Mouse (Mus musculus) heart, adult 2 months (tissue): ENCODE results near the gene Hlx. TPM values are rescaled to one million over a fixed set of nuclear protein-coding genes. Genes with fewer than 3 reads are reported as not detected.

Experiments
- DNase-seq, 2 experiments: peaks; one replicate each; pipeline ENCODE4 v3.0.0; 2021
- H3K27ac ChIP-seq: fragments of 200-600 bp; 2 replicates; pipeline ENCODE4 v1.8.1; 2022
- H3K27me3 ChIP-seq: fragments of 200-500 bp; 2 replicates; pipeline ENCODE4 v1.6.1; 2012; ENCODE audit warnings: mild to moderate bottlenecking, low read length, inconsistent platforms, mixed read lengths; ENCODE audit not compliant: control insufficient read depth, insufficient read depth
- H3K36me3 ChIP-seq: fragments of 200-500 bp; 2 replicates; pipeline ENCODE4 v1.6.1; 2012; ENCODE audit warnings: low read length, inconsistent platforms; ENCODE audit not compliant: control insufficient read depth, insufficient read depth
- H3K4me1 ChIP-seq: fragments of 200-500 bp; 2 replicates; pipeline ENCODE4 v1.6.1; 2011; ENCODE audit warnings: low read length; ENCODE audit not compliant: control insufficient read depth, insufficient read depth
- H3K4me3 ChIP-seq: fragments of 200-600 bp; 2 replicates; pipeline ENCODE4 v1.8.1; 2022
- H3K79me2 ChIP-seq: fragments of 200-500 bp; replicated peaks from 2 replicates; pipeline ENCODE4 v1.6.1; 2012; ENCODE audit warnings: mild to moderate bottlenecking, inconsistent platforms, low read length, moderate library complexity, mixed read lengths; ENCODE audit not compliant: control insufficient read depth, insufficient read depth
- H3K9ac ChIP-seq: fragments of 200-500 bp; 2 replicates; pipeline ENCODE4 v1.6.1; 2012; ENCODE audit warnings: low read depth, mild to moderate bottlenecking, control low read depth, inconsistent platforms, low read length, mixed read lengths
- CTCF ChIP-seq: fragments of 200-600 bp; IDR thresholded peaks from 2 replicates; pipeline ENCODE4 v1.8.1; 2022; ENCODE audit warnings: antibody characterized with exemption, mild to moderate bottlenecking, moderate library complexity
- EP300 ChIP-seq: fragments of 200-500 bp; IDR thresholded peaks from 2 replicates; pipeline ENCODE4 v1.6.1; 2011; ENCODE audit warnings: low read depth, low read length, control low read depth; ENCODE audit not compliant: insufficient read depth
- POLR2A ChIP-seq: fragments of 200-500 bp; IDR thresholded peaks from 2 replicates; pipeline ENCODE4 v1.6.1; 2011; ENCODE audit warnings: mild to moderate bottlenecking, low read depth, low read length, control low read depth; ENCODE audit not compliant: insufficient read depth
- WGBS: fragments of 180-500 bp; shearing (Covaris S2); methylation state at CpG from one replicate; pipeline ENCODE4 v1.1.7; 2018; 5-methylcytosine and 5-hydroxymethylcytosine counted together
- intact Hi-C: fragments of 180-260 bp; cut with DNase I; formaldehyde crosslinking; loops from one replicate; pipeline ENCODE4 v1.15.1; 2025
- polyA plus RNA-seq: library from polyadenylated mRNA; depleted of rRNA; stranded (reverse); fragments of >200 nt; gene quantifications from 2 replicates; pipeline ENCODE4 v1.2.3, GENCODE M21; 2012
- total RNA-seq, 2 experiments: library from RNA; stranded (reverse); gene quantifications; 2 replicates each; pipeline ENCODE4 v1.2.3; 2021

The Hlx gene
- total and polyA plus RNA-seq, 3 experiments = 7.6 to 11.4 (median 10.8) TPM

DNA sequence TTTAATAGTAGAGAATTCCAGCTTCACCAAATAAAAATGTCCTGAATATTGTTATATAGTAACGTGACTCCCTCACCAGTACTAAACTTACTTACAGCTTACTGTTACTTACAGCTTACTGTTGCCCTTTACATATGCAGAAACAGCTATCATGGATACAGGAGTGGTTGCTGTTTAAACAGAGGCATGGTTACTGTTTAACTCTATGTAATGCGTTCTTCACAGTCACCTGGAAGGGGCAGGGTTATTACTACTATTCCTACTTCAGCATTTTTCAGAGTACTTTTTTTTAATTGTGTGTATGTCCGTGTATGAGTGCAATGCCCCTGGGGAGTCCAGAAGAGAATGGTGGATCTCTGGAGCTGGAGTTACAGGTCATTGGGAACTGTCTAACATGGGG lies 17.9 kb downstream of the Hlx start:
- Histone ChIP-seq H3K4me3 (no peak overlapping the region), H3K36me3 (no peaks in the 10 kb centered on the region), H3K27me3 (peaks cover 8% of the 10 kb centered on the region), H3K9ac (no peak overlapping the region), H3K79me2 (no peaks in the 10 kb centered on the region), H3K4me1 (no peaks in the 10 kb centered on the region), H3K27ac (no peak overlapping the region)
- TF ChIP-seq POLR2A (no peak), EP300 (no peak), CTCF (no peak)
- intact Hi-C loops = no loop called here
- no peak for DNase-seq
- WGBS = 83% methylated on average over 3 of the region's 3 CpGs

- no peak overlapping the region for H3K27ac ChIP-seq
- H3K4me1 ChIP-seq = no peaks in the 10 kb centered on the region
- no peak overlapping the region for H3K9ac ChIP-seq
- TF ChIP-seq POLR2A = no peak
- no peak for TF ChIP-seq EP300
- no peak for TF ChIP-seq CTCF
- H3K79me2 ChIP-seq = no peaks in the 10 kb centered on the region
- H3K4me3 ChIP-seq = no peak overlapping the region
- DNase-seq = no peak
- H3K36me3 ChIP-seq = no peaks in the 10 kb centered on the region
- 80% methylated on average over 5 of the region's 5 CpGs for WGBS
- intact Hi-C loops = no loop called here
- peaks cover 8% of the 10 kb centered on the region for H3K27me3 ChIP-seq
These were observed 18.7 kb downstream of the Hlx start for GRCm38 (mm10) chr1:184713716-184714115.

GRCm38 (mm10) chr1:184707532-184708248 lies 24.7 kb downstream of the Hlx start:
- TF ChIP-seq POLR2A (no peak), CTCF (no peak), EP300 (no peak)
- 69% methylated on average over 4 of the region's 4 CpGs for WGBS
- no peak overlapping the region for H3K4me3 ChIP-seq
- H3K79me2 ChIP-seq = no peaks in the 10 kb centered on the region
- no peak overlapping the region for H3K27ac ChIP-seq
- H3K4me1 ChIP-seq = no peaks in the 10 kb centered on the region
- H3K9ac ChIP-seq = no peak overlapping the region
- DNase-seq = no peak
- no peaks in the 10 kb centered on the region for H3K27me3 ChIP-seq
- intact Hi-C loops = no loop called here
- H3K36me3 ChIP-seq = no peaks in the 10 kb centered on the region

- Histone ChIP-seq H3K79me2 (no peaks in the 10 kb centered on the region; the same call in 1 of the 2 replicates), H3K36me3 (no peaks in the 10 kb centered on the region), H3K4me3 (no peak overlapping the region), H3K27ac (no peak overlapping the region), H3K4me1 (no peaks in the 10 kb centered on the region), H3K27me3 (no peaks in the 10 kb centered on the region), H3K9ac (no peak overlapping the region)
- DNase-seq = no peak
- TF ChIP-seq CTCF (no peak), EP300 (no peak), POLR2A (no peak)
- intact Hi-C loops = no loop called here
- 64% methylated on average over 3 of the region's 3 CpGs for WGBS
These were observed 27.5 kb downstream of the Hlx start for GRCm38 (mm10) chr1:184704901-184705300.

DNA sequence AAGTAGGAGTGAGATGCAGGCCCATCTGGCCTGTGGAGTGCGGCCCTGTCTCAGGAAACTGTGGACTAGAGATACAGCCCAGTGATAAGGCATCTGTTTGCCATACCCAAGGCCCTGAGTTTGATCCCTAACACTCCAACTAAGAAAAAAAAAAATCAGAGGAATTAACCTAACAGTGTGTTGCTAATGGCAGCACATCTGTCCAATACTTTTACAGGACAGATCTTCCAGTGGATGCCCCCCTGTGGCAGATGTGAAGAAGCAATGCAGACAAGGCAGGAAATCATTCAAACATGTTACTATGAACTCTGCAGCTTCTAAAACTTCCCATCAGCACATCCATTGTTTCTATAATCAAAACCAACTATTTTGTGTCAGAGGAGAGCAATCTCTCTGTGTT lies 33.1 kb downstream of the Hlx start:
- H3K9ac ChIP-seq = no peak overlapping the region
- intact Hi-C loops = no loop called here
- H3K79me2 ChIP-seq = no peaks in the 10 kb centered on the region; the same call in 1 of the 2 replicates
- no peaks in the 10 kb centered on the region for H3K36me3 ChIP-seq
- H3K4me3 ChIP-seq = no peak overlapping the region
- DNase-seq = no peak
- TF ChIP-seq POLR2A (no peak), CTCF (peak; percentile 62), EP300 (no peak)
- no peak overlapping the region for H3K27ac ChIP-seq
- no peaks in the 10 kb centered on the region for H3K27me3 ChIP-seq
- H3K4me1 ChIP-seq = no peaks in the 10 kb centered on the region
- 86% methylated on average over 1 of the region's 1 CpGs for WGBS

GRCm38 (mm10) chr1:184695451-184695850 lies 37.0 kb downstream of the Hlx start:
- no peak overlapping the region for H3K27ac ChIP-seq
- no peaks in the 10 kb centered on the region for H3K4me1 ChIP-seq
- intact Hi-C loops = no loop called here
- WGBS = 49% methylated on average over 2 of the region's 2 CpGs
- DNase-seq = no peak
- no peak overlapping the region for H3K9ac ChIP-seq
- H3K79me2 ChIP-seq = no peaks in the 10 kb centered on the region
- H3K4me3 ChIP-seq = no peak overlapping the region
- H3K27me3 ChIP-seq = no peaks in the 10 kb centered on the region
- H3K36me3 ChIP-seq = no peaks in the 10 kb centered on the region
- TF ChIP-seq EP300 (no peak), POLR2A (no peak), CTCF (no peak)
